Mouse (Mus musculus): ENCODE data around the gene Jmjd4.

Gene Jmjd4

GRCm38 (mm10) chr11:59449741-59450229, at the start of gene Jmjd4:
TSS of gene Jmjd4 (plus strand) at chr11:59450045.
- peak; percentile 92 for DNase-seq (ENCODE audit: low spot score)

DNA sequence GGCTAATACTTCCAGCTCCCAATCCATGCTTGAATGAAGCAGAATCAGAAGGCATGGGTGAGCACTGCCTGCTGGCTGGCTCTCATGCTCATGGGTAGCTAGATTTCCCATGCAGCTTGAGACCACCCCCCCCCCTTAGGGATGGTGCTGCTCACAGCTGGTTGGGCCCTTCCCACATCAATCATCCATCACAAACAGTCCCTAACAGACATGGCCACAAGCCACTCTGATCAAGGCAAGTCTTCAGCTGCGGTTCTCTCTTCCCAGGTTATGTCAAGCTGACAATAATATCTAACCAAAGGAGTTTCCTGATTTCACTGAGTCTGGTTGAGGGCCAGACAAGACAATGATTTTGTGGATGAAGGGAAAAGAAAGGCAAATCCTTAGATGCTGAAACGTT, 49.0 kb upstream of the Jmjd4 start:
- no peak for DNase-seq (ENCODE audit: low spot score)

- DNase-seq (ENCODE audit: low spot score): no peak
These were observed 44.1 kb upstream of the Jmjd4 start for GRCm38 (mm10) chr11:59405761-59406160.

GRCm38 (mm10) chr11:59410851-59411250, 39.0 kb upstream of the Jmjd4 start:
- no peak for DNase-seq (ENCODE audit: low spot score)

- no peak for DNase-seq (ENCODE audit: low spot score)
These were observed 37.8 kb upstream of the Jmjd4 start for GRCm38 (mm10) chr11:59412058-59412457.

- DNase-seq (ENCODE audit: low spot score): no peak
These were observed 36.6 kb upstream of the Jmjd4 start for GRCm38 (mm10) chr11:59412999-59413863.

- no peak for DNase-seq (ENCODE audit: low spot score)
These were observed 31.1 kb upstream of the Jmjd4 start for GRCm38 (mm10) chr11:59418708-59419107.

- DNase-seq (ENCODE audit: low spot score): no peak
These were observed 28.4 kb upstream of the Jmjd4 start for GRCm38 (mm10) chr11:59421436-59421835.

DNA sequence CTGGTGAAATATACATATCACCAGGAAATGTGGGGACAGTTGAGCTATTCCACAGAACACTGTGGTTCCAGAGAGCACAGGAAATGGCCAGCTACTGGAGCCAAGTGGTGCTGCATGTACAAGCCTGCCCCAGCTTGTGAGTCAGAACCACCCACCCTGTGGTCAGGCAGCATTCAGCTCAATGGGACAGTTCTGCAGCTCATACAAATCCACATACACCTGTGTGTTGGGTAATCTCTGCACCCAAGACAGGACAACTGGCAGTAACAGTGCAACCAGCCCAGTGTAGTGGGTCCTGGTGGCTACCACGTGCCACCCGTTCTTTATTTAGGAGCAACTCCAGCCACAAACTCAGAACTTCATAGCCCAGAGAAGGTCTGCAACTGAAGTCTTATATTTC, 27.9 kb upstream of the Jmjd4 start:
- no peak for DNase-seq (ENCODE audit: low spot score)

- no peak for DNase-seq (ENCODE audit: low spot score)
These were observed 26.7 kb upstream of the Jmjd4 start for GRCm38 (mm10) chr11:59423010-59423588.

- DNase-seq (ENCODE audit: low spot score): peak; percentile 31
These were observed 24.2 kb upstream of the Jmjd4 start for GRCm38 (mm10) chr11:59425671-59426101.

DNA sequence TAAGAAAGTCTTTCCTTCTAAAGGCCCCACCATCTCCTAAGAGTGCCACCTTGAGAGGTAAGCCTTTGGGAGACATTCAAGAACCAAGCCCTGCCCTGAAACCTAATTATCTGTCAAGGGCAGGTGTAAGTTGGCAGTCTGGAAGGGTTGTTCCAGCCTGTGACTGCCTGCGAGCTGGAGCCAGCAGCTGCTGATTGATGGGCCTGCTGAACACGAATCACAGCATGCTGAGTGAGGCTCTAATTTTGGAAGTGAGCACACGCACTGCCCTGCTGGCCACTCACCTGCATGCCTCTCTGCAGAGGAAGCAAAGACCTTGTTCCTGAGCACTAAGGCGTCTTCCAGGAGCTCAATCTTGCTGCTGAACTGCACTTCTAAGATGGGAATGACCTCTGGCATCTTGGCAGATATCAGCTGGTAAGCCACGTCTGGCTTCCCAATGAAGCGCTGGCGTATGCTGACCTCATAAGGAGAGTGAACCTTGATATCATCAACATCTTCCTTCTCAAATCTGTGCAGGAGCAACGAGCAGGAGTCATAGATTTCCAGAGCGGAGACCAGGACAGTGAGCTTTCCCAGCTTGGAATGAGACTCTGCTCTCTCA, 21.7 kb upstream of the Jmjd4 start:
- DNase-seq (ENCODE audit: low spot score): no peak

DNA sequence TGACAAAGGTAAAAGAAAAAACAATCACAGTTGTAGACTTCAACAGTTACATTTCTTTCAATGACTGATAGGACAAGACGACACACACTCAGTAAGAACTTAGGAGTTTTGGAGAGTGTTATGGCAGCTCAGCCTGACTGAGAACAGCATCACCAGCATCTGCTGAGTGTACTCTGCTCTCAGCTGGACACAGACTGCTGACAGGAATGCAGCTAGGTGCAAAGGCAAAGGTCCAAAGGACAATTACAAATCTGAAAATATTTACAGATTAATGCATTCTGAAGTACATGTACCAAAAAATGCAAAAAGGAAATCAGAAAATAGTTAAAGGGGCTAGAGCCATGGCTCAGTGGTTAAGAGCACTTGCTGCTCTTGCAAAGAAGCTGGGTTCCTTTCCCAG, 19.9 kb upstream of the Jmjd4 start:
- DNase-seq (ENCODE audit: low spot score): no peak

DNA sequence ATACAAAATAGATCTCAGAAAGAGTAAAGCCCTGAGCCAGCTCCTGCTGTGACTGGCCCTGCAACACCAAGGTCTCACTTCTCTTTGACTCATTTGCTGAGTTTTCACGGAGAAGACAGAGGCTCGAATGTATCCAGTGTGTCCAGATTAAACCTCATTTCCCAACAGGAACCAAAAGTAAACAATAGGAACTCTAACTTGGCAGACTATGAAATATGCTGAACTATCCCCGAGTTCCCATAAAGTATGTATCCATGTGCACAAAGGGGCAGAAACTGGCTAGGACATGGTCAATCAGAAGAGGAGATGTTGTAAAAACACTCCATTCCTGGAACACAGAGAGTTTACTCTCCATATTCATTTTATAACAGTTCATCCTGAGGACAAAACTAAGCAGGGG, 17.6 kb upstream of the Jmjd4 start:
- DNase-seq (ENCODE audit: low spot score): no peak

GRCm38 (mm10) chr11:59437954-59438353, 11.9 kb upstream of the Jmjd4 start:
- DNase-seq (ENCODE audit: low spot score): no peak

- DNase-seq (ENCODE audit: low spot score): no peak
These were observed 6.7 kb upstream of the Jmjd4 start for GRCm38 (mm10) chr11:59443102-59443501.

DNA sequence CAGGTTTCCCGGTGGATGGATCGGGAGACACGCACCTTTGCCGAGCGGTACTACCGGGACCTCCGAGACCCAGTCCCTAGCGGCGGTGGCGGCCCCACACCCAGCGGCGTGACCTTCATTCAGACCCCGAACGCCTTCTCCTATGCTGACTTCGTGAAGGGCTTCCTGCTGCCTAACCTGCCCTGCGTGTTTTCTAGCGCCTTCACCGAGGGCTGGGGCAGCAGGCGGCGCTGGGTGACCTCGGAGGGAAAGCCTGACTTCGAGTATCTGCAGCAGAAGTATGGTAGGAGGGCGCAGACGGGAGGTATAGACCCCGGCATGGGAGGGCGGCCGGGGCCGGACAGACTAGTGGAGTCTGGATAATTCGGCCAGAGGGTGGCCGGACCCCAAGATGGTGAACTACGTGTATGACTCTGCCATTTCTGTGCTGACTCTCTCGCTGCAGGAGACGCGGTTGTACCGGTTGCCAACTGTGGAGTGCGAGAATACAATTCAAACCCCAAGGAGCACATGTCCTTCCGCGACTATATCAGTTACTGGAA, 456 bp downstream of the Jmjd4 start:
- DNase-seq (ENCODE audit: low spot score): no peak

- no peak for DNase-seq (ENCODE audit: low spot score)
These were observed 1.2 kb downstream of the Jmjd4 start, which contains the start of gene Snap47 for GRCm38 (mm10) chr11:59451086-59451485. TSS of gene Snap47 (minus strand) at chr11:59451186.

GRCm38 (mm10) chr11:59456346-59456745, 6.5 kb downstream of the Jmjd4 start:
- no peak for DNase-seq (ENCODE audit: low spot score)

DNA sequence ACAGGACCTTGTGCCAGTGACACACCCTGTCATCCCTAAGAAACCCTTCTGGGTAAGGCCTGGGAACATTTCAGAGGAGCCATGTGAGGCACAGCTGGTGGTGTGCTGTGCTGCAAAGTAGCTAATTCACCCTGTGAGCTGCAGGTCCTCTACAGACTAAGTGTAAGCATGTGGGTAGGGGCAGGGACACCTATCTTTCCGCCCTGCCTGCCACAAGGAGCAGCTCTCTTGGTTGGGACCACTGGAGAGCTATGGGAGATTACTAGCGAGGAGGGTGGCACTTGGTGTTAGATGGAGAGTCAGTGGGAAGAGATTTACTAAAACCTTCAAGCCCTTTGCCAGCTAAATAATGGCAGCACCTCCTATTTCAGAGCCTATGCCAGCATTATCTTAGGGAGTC, 7.0 kb downstream of the Jmjd4 start:
- DNase-seq (ENCODE audit: low spot score): no peak

DNA sequence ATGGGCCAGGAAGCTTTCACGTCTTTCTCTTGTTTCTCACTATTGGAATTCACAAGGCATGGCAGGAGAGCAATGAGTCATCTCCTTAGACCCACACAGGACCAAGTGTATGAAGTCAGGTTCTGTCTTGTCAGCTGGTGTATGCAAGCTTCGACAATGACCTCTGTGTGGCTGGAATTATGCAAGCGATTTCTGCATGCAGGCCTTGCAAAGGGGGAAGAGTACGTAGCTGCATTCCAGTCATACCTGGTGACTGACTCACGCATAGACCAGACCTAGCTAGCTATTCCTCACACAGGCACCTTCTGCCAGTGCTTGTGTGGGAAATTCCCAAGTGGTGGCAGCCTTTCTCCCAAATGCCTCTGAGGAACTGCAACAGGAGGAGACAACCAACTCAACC, 9.1 kb downstream of the Jmjd4 start:
- peak; percentile 27 for DNase-seq (ENCODE audit: low spot score)

- no peak for DNase-seq (ENCODE audit: low spot score)
These were observed 10.6 kb downstream of the Jmjd4 start for GRCm38 (mm10) chr11:59460459-59460858.

All from embryo, embryonic 10.5 days (tissue).